8 mouse cellular contexts compared by ENCODE assay signal in genomic region chr6:125190816-125191215, GRCm38 (mm10). TPM values are rescaled to one million over a fixed set of nuclear protein-coding genes. Genes with fewer than 3 reads are reported as not detected.
A peak's percentile ranks its signal among the peaks of the same experiment; 100 is the strongest.
DNase-seq lines count a peak whose midpoint lies in the region; ATAC-seq and TF ChIP-seq lines count a peak whose summit lies in the region.

No protein-coding gene starts in this region.

- H3K4me2 ChIP-seq in limb, embryonic 13.5 days (replicated peaks) = peak overlapping the region; percentile 66
- peak overlapping the region; percentile 63 for H3K4me2 ChIP-seq in stomach, embryonic 16.5 days (ENCODE audit: low read depth, low read length)

- no peaks in the 10 kb centered on the region for H3K9me3 ChIP-seq in limb, embryonic 13.5 days
- H3K9me3 ChIP-seq in stomach, embryonic 16.5 days (replicated peaks; ENCODE audit: control insufficient read depth, low read length) = no peaks in the 10 kb centered on the region

- ATAC-seq in limb, embryonic 13.5 days (ENCODE audit: low FRiP score, low read depth) = no peak
- ATAC-seq in stomach, embryonic 16.5 days (ENCODE audit: insufficient read depth, low FRiP score) = no peak

- no peaks in the 10 kb centered on the region for H3K27me3 ChIP-seq in spleen, adult 2 months (ENCODE audit: control insufficient read depth, insufficient read depth, low read length)
- no peaks in the 10 kb centered on the region for H3K27me3 ChIP-seq in limb, embryonic 13.5 days
- no peaks in the 10 kb centered on the region for H3K27me3 ChIP-seq in stomach, embryonic 16.5 days (ENCODE audit: control insufficient read depth, insufficient read depth, low read length)

- H3K4me3 ChIP-seq in spleen, adult 2 months (ENCODE audit: extremely low read depth, insufficient read depth, insufficient read length) = peak overlapping the region; percentile 96
- peak overlapping the region; percentile 84 for H3K4me3 ChIP-seq in embryonic fibroblast, embryonic 13.5 days (ENCODE audit: insufficient read depth, low read length)
- H3K4me3 ChIP-seq in limb, embryonic 13.5 days = peak overlapping the region; percentile 73
- H3K4me3 ChIP-seq in stomach, embryonic 16.5 days (replicated peaks; ENCODE audit: low read length) = peak overlapping the region; percentile 91

- TF ChIP-seq CTCF in spleen, adult 2 months (IDR thresholded peaks at IDR 0.05; ENCODE audit: extremely low read depth, insufficient read depth, insufficient read length, insufficient replicate concordance) = no peak
- no peak for TF ChIP-seq CTCF in embryonic fibroblast, embryonic 13.5 days (IDR thresholded peaks at IDR 0.05; ENCODE audit: borderline replicate concordance, insufficient read depth, low read length)

- peak overlapping the region; percentile 80 for H3K9ac ChIP-seq in limb, embryonic 13.5 days
- peak overlapping the region; percentile 84 for H3K9ac ChIP-seq in stomach, embryonic 16.5 days (ENCODE audit: low read length)

- peaks cover 4% of the 10 kb centered on the region; the same call in 1 of the 2 replicates for H3K4me1 ChIP-seq in spleen, adult 2 months (ENCODE audit: control insufficient read depth, insufficient read depth, insufficient read length)
- no peaks in the 10 kb centered on the region for H3K4me1 ChIP-seq in embryonic fibroblast, embryonic 13.5 days (ENCODE audit: control insufficient read depth, insufficient read depth, low read length)
- peaks cover 21% of the 10 kb centered on the region for H3K4me1 ChIP-seq in limb, embryonic 13.5 days
- peaks cover 15% of the 10 kb centered on the region for H3K4me1 ChIP-seq in stomach, embryonic 16.5 days (ENCODE audit: control insufficient read depth, insufficient read depth, low read length)

- no peak for DNase-seq in spleen, adult 2 months (ENCODE audit: low read depth in 1 of 2, low spot score in 2 of 2)
- no peak for DNase-seq in spleen, postnatal 4 days (ENCODE audit: low spot score in 2 of 2)
- no peak for DNase-seq in yolk sac, embryonic 10.5 days (ENCODE audit: low spot score)
- DNase-seq in left cerebral cortex, postnatal 4 days = no peak
- DNase-seq in kidney, postnatal 25 days = no peak

- H3K36me3 ChIP-seq in spleen, adult 2 months (ENCODE audit: control insufficient read depth, insufficient read depth, low read length) = peaks cover 7% of the 10 kb centered on the region; the same call in 1 of the 2 replicates
- H3K36me3 ChIP-seq in limb, embryonic 13.5 days = peaks cover 60% of the 10 kb centered on the region
- peaks cover 19% of the 10 kb centered on the region for H3K36me3 ChIP-seq in stomach, embryonic 16.5 days (ENCODE audit: control insufficient read depth, insufficient read depth, low read length)

- no peak overlapping the region for H3K27ac ChIP-seq in spleen, adult 2 months (ENCODE audit: insufficient read depth, low read length)
- no peak overlapping the region for H3K27ac ChIP-seq in embryonic fibroblast, embryonic 13.5 days (ENCODE audit: insufficient read depth, low read length)
- H3K27ac ChIP-seq in limb, embryonic 13.5 days = peak overlapping the region; percentile 100; the same call in 1 of the 2 replicates
- peak overlapping the region; percentile 86 for H3K27ac ChIP-seq in stomach, embryonic 16.5 days (ENCODE audit: low read length)

- TF ChIP-seq POLR2A in spleen, adult 2 months (IDR thresholded peaks at IDR 0.05; ENCODE audit: low read depth, low read length) = no peak
- no peak for TF ChIP-seq POLR2A in embryonic fibroblast, embryonic 13.5 days (IDR thresholded peaks at IDR 0.05; ENCODE audit: low read depth, low read length)

- intact Hi-C loops in left cerebral cortex, postnatal 4 days (cut with DNase I) = no loop called here

RNA-seq across cellular contexts. Expression of gene Ncapd2, which starts 0.7 kb away (rescaled TPM):
- 84.6 and 110 TPM in 2 replicates for polyA plus RNA-seq in spleen, adult 2 months (2012; rRNA removed)
- polyA plus RNA-seq in embryonic fibroblast, embryonic 13.5 days (2011; ENCODE audit: insufficient read length, low read depth, missing spikeins) = 75.8 and 137 TPM in 2 replicates
- 146 and 148 TPM in 2 replicates for polyA plus RNA-seq in limb, embryonic 13.5 days (2015; fragmentation: Nextera tagmentation; extraction: Ambion mirVana)
- 90.3 and 102 TPM in 2 replicates for polyA plus RNA-seq in stomach, embryonic 16.5 days (2015; fragmentation: Nextera tagmentation; extraction: Ambion mirVana)
- 10 to 100 TPM; 44.9 to 51.4 TPM for total RNA-seq in left cerebral cortex, postnatal 4 days (2021)

RNA-seq across cellular contexts. Expression of gene Mrpl51, which starts 0.8 kb away (rescaled TPM):
- 21.2 and 29.4 TPM in 2 replicates for polyA plus RNA-seq in spleen, adult 2 months (2012; rRNA removed)
- 76.2 and 76.9 TPM in 2 replicates for polyA plus RNA-seq in embryonic fibroblast, embryonic 13.5 days (2011; ENCODE audit: insufficient read length, low read depth, missing spikeins)
- 212 and 213 TPM in 2 replicates for polyA plus RNA-seq in limb, embryonic 13.5 days (2015; fragmentation: Nextera tagmentation; extraction: Ambion mirVana)
- 212 and 232 TPM in 2 replicates for polyA plus RNA-seq in stomach, embryonic 16.5 days (2015; fragmentation: Nextera tagmentation; extraction: Ambion mirVana)
- total RNA-seq in left cerebral cortex, postnatal 4 days (2021) = 10 to 100 TPM; 67.7 to 72.7 TPM

RNA-seq across cellular contexts. Expression of gene Vamp1, which starts 24.5 kb away (rescaled TPM):
- 41.7 and 46.8 TPM in 2 replicates for polyA plus RNA-seq in spleen, adult 2 months (2012; rRNA removed)
- polyA plus RNA-seq in embryonic fibroblast, embryonic 13.5 days (2011; ENCODE audit: insufficient read length, low read depth, missing spikeins) = 4.2 and 4.3 TPM in 2 replicates
- 6.1 and 7.0 TPM in 2 replicates for polyA plus RNA-seq in limb, embryonic 13.5 days (2015; fragmentation: Nextera tagmentation; extraction: Ambion mirVana)
- 6.9 and 7.4 TPM in 2 replicates for polyA plus RNA-seq in stomach, embryonic 16.5 days (2015; fragmentation: Nextera tagmentation; extraction: Ambion mirVana)
- 10 to 100 TPM in 1 of 2 experiments, 1 to 10 TPM in 1; 7.0 to 10.2 TPM for total RNA-seq in left cerebral cortex, postnatal 4 days (2021)

RNA-seq across cellular contexts. Expression of gene Gapdh, which starts 24.5 kb away (rescaled TPM):
- polyA plus RNA-seq in spleen, adult 2 months (2012; rRNA removed) = 1,160 and 1,333 TPM in 2 replicates
- polyA plus RNA-seq in embryonic fibroblast, embryonic 13.5 days (2011; ENCODE audit: insufficient read length, low read depth, missing spikeins) = 571 and 859 TPM in 2 replicates
- polyA plus RNA-seq in limb, embryonic 13.5 days (2015; fragmentation: Nextera tagmentation; extraction: Ambion mirVana) = 1,893 and 1,983 TPM in 2 replicates
- polyA plus RNA-seq in stomach, embryonic 16.5 days (2015; fragmentation: Nextera tagmentation; extraction: Ambion mirVana) = 1,523 and 1,787 TPM in 2 replicates
- 1,000 to 10,000 TPM; 1,244 to 1,314 TPM for total RNA-seq in left cerebral cortex, postnatal 4 days (2021)

RNA-seq across cellular contexts. Expression of gene Tapbpl, which starts 40.8 kb away (rescaled TPM):
- polyA plus RNA-seq in spleen, adult 2 months (2012; rRNA removed) = 24.4 and 38.0 TPM in 2 replicates
- polyA plus RNA-seq in embryonic fibroblast, embryonic 13.5 days (2011; ENCODE audit: insufficient read length, low read depth, missing spikeins) = 5.7 and 6.3 TPM in 2 replicates
- polyA plus RNA-seq in limb, embryonic 13.5 days (2015; fragmentation: Nextera tagmentation; extraction: Ambion mirVana) = 3.1 and 3.2 TPM in 2 replicates
- 9.0 and 9.6 TPM in 2 replicates for polyA plus RNA-seq in stomach, embryonic 16.5 days (2015; fragmentation: Nextera tagmentation; extraction: Ambion mirVana)
- total RNA-seq in left cerebral cortex, postnatal 4 days (2021) = 1 to 10 TPM; 1.7 to 1.9 TPM

Comparison
In these comparisons a context has a peak if more than half of its experiments do, and no peak if none do; other contexts are left out.
1. H3K27ac ChIP-seq: peak in limb, embryonic 13.5 days (single experiment) and stomach, embryonic 16.5 days (single experiment); none in spleen, adult 2 months (single experiment) and embryonic fibroblast, embryonic 13.5 days (single experiment).
2. Peak in every context shown above with its lines, with median percentiles within 50 percentile points of each other: H3K4me3 ChIP-seq.